Mouse (Mus musculus): ENCODE data around the gene Olfr898.

The Olfr898 gene

GRCm38 (mm10) chr9:38348111-38348510 lies at the start of gene Olfr898:
TSS of gene Olfr898 (plus strand) at chr9:38348411.
- no peak for DNase-seq (ENCODE audit: low spot score)

DNA sequence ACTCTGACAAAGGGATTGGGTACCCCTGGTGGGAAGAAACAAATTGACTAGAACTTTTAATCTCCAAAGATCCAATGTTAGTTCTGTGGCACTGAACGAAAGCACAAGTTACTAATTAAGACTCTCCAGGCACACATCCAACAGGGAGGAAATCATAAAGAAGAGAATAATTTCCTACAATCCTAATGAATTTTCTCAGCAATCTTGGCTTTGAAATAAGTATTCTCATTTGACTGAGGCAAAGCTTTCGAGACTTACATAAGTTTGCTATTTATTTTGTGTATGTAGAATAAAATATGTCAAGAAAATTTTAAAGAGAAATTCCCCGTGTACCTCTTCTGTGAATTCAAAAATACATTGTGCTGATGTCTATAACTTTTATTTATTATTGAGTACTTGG lies 19.5 kb upstream of the Olfr898 start, which contains the start of gene Olfr25:
Olfr25 (plus strand) TSS at position 301 of the 400 bp plus-strand sequence.
- DNase-seq (ENCODE audit: low spot score), result no peak

- no peak for DNase-seq (ENCODE audit: low spot score)
Observed at GRCm38 (mm10) chr9:38366596-38366995, 18.4 kb downstream of the Olfr898 start, which contains the start of gene Olfr250. TSS of gene Olfr250 (plus strand) at chr9:38366896.

GRCm38 (mm10) chr9:38376786-38377185 lies 28.6 kb downstream of the Olfr898 start, which contains the start of gene Olfr251:
TSS of gene Olfr251 (plus strand) at chr9:38377086.
- DNase-seq (ENCODE audit: low spot score), result no peak

DNA sequence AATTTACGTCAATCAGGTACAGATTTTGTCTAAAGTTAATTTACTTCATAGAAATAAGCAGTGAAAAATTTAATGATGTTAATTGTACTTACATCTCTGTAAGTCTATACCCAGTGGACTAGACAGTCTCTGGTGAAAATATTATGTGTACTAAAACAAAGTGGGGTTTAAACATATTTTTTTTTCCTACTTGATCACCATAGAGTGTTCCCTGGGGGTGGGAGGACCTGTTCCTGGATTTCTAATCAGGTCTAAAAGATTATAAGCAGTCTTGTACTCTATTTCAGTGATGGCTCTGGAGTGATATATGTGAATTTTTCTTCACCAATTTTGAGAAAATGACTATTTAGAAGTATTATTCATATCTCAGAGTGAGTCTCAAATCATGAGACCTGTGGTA lies 53.2 kb downstream of the Olfr898 start, which contains the start of gene Olfr147:
Olfr147 (plus strand) TSS at position 301 of the 400 bp plus-strand sequence.
- no peak for DNase-seq (ENCODE audit: low spot score)
